Mouse (Mus musculus) lung, postnatal 0 days (tissue): ENCODE results near the gene Rnf222.

Experiments used
- CTCF ChIP-seq: IDR thresholded peaks from 2 replicates; pipeline ENCODE4 v1.5.1; 2016; ENCODE audit warnings: antibody characterized with exemption, mild to moderate bottlenecking
- EP300 ChIP-seq: IDR thresholded peaks from 2 replicates; pipeline ENCODE4 v1.6.1; 2016; ENCODE audit warnings: antibody characterized with exemption, mild to moderate bottlenecking, control low read depth

DNA sequence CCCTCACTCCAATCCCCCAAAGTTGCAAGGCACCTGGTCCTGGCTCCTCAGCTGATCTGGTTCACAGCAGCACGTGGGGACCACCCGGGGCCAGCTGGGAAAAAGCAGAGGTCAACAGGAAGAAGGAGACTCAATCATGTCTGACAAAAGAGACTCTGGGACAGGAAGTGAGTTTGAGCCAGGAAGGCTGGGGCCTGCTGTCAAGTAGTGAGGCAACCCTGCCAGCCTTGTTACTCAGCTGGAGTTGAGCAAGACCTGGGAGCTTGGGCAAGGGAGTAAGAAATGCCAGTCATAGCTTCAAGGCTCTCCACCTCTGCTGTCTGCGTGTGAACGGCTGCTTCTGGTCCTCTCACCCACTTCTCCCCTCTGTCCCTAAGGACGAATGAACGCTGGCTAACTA, 16.6 kb upstream of the Rnf222 start, which contains the start of gene Ndel1:
- TF ChIP-seq CTCF (no peak), EP300 (peak; percentile 96)
